Mouse (Mus musculus) B cell, adult 2 months (primary cell): ENCODE data around the gene Iqub.

ENCODE experiments used
- DNase-seq, 2 experiments: peaks; one replicate each; pipeline ENCODE4 v3.0.0; 2022

Gene Iqub

DNA sequence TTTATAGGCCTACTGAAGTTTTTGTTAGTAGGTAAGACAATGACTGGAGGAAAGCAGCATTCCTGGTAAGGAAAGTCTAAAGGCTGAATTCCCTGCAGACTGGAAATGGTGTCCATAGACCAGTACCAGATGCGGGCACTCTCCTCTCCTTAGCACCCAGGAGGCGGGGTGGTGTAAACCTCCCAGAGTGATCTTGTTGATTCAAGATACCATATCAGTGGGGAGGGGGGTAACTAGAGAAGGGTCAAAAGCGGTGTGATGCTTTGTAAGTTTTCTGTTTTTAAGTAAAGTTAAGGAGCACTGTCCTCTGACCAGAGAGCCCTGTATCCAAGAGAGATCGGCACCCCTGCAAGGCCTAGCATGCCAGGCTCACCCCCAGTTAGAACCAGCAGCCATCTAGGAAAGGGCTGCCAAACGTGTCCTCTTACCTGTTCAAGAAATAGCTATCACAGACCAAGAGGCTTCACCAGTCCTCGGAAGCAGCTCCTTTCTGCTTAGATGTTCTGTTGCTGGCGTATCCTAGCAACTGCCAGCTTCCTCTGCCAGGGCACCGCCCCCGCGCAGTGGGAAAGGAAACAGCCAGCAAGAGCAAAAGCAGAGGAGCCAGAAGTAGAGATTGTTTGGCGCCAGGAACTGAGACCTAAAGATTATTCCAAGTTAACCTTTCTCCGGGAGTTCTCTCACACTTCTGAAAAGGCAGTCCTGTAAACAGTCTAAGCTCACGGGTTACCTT, at the start of gene Iqub:
Gene Iqub, minus strand, starts transcription at position 516 of the 733 bp plus-strand sequence.
- peak in 1 of 2 experiments; percentile 12 for DNase-seq

GRCm38 (mm10) chr6:24564081-24564480, 49.2 kb upstream of the Iqub start:
- DNase-seq, result no peak

GRCm38 (mm10) chr6:24555488-24555887, 40.6 kb upstream of the Iqub start:
- DNase-seq, result no peak

DNA sequence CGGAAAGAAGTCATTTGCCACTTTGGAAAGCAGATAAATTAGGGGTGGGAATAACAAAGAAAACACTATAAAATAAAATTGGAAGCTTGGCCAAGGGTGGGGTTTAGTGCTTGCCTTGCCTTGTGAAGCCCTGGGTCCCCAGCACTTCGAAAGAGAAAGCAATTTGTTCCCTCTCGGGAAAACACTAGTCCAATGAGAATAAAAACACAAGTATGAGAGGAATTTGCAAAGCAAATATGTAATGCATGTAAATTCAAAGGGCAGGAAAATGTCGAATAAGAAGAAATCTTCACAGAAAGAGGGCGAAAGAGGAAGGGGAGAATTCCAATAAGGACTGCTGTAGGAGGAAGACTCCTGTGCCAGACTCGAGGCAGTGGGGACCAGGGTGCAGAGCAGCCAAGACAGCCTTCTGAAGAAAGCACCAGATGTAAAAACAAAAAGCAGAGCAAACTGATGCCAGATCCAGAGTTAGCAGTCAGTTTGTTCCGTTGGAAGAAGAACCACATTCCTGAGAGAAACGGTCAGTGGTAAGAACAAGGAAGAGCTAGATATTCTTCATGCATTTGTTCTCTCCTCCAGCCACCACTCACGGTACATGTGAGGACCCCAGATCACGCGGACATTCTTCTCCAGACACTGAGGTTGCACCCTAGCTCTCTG, 39.7 kb upstream of the Iqub start:
- DNase-seq, result no peak

GRCm38 (mm10) chr6:24552046-24552445, 37.2 kb upstream of the Iqub start:
- no peak for DNase-seq

- no peak for DNase-seq
These were observed 34.9 kb upstream of the Iqub start for GRCm38 (mm10) chr6:24549801-24550200.

- DNase-seq, result no peak
These were observed 32.0 kb upstream of the Iqub start for GRCm38 (mm10) chr6:24546716-24547420.

DNA sequence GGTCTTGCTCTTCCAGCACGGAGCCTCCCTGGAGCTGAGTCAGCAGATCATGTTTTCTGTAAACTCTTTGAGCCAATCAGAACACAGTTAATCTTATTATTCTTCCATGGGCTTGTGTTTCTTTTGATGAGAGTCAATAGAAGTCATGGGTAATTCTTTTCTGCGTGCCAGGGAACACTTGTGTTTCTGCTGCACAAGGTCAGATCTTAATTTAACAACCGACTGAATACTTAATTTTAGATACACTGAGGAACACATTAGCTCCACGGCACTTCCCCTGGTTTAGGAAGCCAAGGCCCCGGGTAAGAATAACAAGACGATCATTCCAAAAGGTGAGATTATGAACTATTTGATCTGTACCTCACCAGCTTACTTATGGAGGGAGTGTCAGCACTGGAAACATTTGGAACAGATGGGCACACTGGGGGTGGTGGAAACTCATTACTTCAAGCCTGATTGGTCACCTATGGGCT, 28.3 kb upstream of the Iqub start:
- DNase-seq, result no peak

DNA sequence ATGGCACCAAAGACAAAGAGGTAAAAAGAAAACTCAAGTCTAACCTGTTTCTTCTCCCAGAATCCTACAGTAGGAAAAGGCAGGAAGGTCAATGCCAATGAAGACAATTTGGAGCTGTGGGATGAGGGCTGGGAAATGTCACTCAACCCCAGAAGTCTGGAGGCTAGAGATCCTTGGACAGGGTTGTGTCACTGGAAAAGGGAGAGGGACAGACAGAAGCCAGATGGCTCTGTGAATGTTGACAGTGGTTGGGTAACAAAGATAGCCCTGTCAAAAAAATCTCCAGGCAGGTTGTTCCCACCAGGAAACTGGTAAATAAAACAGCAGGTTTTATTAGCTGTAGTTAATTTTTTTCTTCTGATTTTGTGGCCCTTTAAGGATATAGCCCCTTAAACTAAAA, 27.5 kb upstream of the Iqub start:
- no peak for DNase-seq

DNA sequence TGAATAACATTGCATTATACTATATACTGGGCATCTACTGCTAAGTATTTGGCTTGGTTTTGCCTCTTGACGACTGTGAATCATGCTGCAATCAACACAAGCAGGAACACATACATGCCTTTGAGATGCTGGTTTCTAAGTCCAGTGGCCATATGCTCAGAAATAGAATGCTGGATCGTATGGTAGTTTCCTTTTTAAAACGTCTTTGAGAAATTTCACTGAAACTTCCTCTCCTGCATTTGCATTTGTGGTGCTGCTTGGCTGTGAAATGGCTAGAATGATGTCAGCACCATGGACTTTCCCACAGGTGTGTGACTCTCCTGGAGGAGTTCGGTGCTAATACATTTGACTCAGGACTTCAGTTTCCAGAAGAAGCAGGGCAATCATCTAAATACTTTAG, 25.2 kb upstream of the Iqub start:
- DNase-seq, result no peak

- no peak for DNase-seq
These were observed 23.6 kb upstream of the Iqub start for GRCm38 (mm10) chr6:24538435-24538834.

- DNase-seq, result no peak
These were observed 17.9 kb upstream of the Iqub start for GRCm38 (mm10) chr6:24532804-24533203.

- no peak for DNase-seq
These were observed 16.0 kb upstream of the Iqub start for GRCm38 (mm10) chr6:24530711-24531420.

DNA sequence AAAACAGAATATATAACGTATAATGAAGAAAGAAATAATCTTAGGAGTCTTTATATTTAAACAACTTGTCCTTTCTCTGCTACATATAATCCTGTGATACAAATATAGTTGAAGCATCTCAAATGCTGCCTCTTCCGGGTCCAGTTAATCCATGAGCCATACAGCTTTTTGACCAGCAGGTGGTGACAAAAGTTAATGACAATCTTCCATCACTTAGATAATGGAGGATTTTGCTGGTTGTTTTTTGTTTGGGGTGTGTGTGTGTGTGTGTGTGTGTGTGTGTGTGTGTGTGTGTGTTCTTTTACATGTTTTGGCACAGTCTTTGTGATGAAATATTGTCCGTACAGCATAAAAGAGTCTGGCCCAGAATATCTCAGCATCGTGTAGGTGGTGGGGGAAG, 15.3 kb upstream of the Iqub start:
- peak; percentile 54 to 61 for DNase-seq

DNA sequence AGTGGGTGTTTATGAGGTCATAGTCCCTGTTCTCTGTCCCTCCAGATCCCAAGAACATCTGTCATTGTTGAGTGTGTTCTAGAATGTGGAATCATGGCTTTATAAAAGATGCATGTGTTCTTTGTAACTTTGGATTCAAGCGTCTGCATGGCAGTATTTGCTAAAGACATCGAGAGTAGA, 13.1 kb upstream of the Iqub start, which contains the start of gene Asb15:
Gene Asb15, plus strand, starts transcription at position 81 of the 180 bp plus-strand sequence.
- DNase-seq, result no peak

DNA sequence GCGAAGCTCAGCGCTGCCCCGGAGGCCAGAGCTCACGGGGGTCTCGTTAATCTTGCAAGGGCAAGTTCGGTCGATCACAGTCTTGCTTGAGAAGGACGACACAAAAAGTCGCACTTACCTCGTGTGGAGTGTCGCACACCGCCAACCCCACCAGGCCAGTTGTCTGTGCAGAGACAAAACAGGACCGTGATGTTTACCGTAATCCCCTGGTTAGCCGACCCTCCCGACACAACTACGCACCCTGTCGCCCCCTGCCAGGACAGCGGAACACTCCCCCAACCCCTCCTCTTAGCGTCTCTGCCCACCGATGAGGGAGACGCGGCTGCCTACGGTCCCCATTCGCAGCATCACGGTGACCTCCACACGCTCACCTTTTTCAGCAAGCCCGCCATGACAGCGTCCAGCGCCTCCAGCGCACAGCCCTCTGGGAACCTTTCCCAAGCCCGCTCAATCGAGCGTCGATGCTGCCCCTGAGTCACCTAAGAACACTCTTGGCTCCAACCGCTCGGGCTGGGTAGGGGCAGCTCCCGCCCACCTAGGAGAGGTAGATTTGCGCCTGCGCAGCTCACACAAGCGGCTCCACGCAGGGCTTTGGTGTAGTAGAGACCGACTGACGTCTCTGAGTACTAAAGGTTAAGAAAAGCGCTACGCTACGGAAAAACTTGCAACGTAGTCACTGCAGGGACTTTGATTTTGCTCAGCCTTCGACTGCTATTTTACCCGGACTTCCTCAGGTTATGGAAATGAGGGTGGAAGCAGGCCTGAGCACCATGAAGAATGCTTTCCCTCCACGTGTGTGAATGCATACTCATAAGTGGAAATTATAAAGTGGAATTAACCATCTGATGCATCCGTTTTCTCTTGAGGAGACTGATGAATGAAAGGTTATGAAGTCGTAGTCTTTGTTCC, 12.5 kb upstream of the Iqub start, which contains the start of gene Ndufa5:
Gene Ndufa5, minus strand, starts transcription at position 859 of the 909 bp plus-strand sequence.
- peak; percentile 86 to 89 for DNase-seq

GRCm38 (mm10) chr6:24525705-24526104, 10.8 kb upstream of the Iqub start:
- DNase-seq, result no peak

- DNase-seq, result no peak
These were observed 1.3 kb upstream of the Iqub start for GRCm38 (mm10) chr6:24516197-24516596.

DNA sequence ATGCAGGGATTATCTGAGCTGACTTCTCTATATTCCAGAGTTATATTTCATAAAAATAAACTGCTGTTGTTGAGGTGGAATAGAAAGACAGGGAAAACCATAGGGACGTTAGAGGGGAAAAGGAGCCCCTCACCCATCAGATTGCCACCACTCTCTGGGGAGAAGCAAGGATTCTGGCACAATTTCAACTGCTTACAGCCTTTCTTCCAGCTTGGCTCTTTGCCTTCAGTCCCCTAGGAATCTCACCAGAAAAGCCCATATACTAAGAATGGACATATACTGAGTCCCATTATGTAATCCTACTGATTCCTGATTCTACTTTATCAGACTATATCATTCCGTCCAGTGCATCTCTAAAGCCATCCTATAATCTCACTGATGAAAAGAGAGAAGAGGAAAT, 10.7 kb downstream of the Iqub start:
- DNase-seq, result no peak

DNA sequence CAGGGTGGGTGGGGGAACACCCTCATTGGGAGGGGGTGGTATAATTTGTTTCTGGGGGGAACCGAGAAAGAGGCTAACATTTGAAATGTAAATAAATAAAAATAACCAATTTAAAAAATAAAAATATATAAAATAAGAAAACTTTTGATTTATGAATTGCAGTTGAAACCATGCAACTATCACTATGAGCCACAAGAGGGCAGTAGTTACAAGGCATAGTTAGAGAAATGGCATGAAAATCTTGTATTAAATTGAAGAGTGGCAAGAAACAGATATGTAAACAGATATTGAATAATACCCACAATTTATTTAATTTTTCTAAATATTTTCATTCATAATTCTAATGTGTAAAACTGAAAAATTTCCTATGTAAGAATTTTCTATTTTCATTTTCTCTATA, 24.5 kb downstream of the Iqub start:
- DNase-seq, result no peak

DNA sequence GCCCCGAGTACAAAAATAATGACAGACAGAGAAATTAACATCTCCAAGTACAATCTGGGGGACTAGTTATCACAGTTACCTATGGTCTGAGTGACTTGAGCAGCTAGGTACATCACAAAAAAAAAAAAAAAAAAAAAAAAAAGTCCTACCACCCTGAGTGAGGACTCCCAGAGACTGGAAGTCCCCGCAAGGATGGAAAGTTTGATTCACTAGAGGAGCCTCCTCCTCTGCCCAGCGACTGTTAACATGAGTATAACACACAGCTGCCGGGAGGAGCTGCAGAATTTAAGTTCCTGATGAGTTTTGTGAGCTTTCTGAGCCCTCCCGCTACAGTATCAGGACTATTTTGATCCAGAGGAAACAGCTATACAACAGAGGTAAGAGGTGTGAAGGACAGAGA, 28.3 kb downstream of the Iqub start:
- DNase-seq, result no peak

DNA sequence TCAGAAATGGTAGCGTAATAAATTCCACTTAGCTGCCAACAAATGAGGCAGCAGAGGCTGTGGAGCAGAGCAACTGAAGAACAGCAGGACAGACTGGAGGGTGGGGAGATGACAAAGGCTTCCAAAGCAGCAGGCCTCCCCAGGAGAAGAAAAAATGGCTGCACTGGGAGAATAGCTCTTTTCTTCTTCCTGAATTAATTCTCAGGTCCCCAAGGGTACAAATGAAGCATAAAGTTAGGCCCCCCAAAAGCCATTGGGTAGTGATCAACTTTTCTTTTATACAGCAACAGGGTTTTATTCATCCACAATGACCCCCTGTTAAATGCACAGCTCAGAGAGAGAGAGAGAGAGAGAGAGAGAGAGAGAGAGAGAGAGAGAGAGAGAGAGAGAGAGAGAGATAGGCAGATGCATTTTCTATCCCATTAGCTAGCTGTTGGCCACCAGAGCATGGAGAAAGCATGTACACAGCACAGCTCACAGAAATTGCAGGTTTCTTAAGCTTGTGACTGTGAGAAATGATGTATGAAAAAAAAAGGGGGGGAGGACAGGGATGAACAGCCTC, 44.2 kb downstream of the Iqub start:
- no peak for DNase-seq
